Mouse (Mus musculus): Measurements from ENCODE around the gene 9530053A07Rik.
A peak's percentile ranks its signal among the peaks of the same experiment; 100 is the strongest.

9530053A07Rik gene

DNA sequence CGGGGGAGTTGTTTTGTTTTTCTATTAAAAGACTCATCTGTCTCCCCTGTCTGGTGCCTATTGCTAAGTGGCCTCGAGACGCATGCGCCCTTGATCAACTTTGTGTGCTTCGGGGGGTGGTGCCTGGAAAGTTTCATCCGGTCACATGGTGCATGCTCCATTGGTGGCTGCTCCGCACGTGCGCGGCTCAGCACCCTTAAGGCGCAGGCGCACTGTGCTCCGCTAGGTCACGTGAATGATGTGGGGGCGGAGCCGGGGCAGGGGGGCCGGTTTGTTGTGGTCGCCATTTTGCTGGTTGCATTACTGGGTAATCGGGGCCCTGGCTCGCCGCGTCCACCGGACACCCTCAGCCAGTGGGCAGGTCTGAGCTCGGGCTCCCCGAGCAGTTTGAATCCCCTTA is 50.0 kb downstream of the 9530053A07Rik start, which contains the start of gene Dyrk1b:
Gene Dyrk1b (plus strand): TSS at position 242 of the 400 bp plus-strand sequence.
- peak; percentile 98 for DNase-seq

DNA sequence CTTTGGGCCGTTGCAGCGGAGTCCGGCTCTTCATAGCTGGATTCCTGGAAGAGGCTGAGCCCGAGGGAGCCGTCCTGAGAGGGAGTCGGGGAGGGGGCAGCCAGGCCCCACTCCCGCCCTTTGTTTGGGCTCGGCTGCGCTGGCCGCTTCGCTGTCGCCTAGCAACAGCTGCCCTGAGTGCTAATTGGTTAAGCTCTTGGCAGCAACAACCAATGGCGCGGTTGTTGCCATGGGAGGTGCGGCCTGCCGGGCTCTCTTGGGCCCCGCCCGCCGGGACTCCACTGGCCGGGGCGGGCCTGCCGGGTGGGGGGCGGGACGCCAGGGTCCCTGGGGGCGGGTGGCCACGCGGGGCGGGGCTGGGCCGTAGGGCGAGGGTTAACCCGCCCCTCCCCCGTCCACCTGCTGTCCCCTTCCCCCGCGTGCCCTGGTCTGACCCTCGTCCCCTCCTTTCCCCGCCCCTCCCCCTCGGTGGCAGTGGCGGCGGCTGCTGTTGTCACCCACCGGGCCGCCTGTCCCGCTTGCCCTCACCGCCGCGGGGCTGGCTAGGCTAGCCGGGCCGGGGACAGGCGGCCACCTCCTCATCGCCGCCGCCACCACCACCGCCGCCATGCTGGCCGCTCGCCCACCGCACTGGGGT is 50.6 kb downstream of the 9530053A07Rik start:
- DNase-seq, result peak; percentile 92

DNA sequence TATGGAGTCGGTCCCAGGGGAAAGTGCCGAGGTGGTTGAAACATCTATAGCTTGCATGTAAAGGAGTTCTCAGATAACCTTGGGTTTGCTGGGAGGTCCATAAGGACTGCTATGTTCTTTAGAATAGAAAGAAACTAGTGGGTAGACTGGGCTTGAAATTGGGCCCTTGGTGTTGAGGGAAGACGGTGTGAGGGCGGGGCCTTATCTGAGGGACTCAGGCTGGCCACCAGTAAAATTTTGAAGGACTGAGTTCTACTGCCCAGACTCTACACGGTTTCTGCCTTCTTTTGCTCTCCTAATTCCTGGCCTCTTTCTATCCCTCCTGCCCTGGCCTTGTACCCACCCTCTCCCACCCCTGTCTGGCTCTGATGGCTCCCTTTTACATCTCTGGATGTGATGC is 51.6 kb downstream of the 9530053A07Rik start:
- no peak for DNase-seq

DNA sequence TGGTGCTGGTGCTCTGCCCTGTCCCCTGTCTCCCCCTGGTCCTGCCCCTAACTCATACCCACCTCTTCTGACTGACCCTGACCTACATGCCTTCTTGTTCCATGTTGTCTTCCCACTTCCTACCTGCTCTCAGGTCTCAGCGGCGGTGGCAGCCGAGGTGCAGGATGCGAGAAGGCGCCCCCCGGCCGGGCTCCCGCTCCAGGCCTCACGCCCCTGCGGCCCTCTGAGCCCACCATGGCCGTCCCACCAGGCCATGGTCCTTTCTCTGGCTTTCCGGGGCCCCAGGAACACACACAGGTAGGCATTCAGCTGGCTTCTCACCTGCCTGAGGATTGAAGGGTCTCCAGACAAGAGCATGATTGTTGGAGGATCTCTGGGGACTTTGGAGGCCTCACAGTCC is 52.1 kb downstream of the 9530053A07Rik start:
- DNase-seq, result no peak

DNA sequence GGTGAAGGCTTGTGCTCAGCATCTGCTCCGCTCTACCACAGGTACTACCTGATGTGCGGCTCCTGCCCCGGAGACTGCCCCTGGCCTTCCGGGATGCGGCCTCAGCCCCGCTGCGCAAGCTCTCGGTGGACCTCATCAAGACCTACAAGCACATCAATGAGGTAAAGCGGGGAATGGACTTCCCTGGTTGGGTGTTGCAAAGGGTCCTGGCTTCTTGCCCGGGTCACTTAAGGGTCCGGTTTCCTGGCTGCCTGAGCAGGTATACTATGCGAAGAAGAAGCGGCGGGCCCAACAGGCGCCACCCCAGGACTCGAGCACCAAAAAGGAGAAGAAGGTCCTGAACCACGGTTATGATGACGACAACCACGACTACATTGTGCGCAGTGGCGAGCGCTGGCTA is 53.1 kb downstream of the 9530053A07Rik start:
- DNase-seq, result no peak

DNA sequence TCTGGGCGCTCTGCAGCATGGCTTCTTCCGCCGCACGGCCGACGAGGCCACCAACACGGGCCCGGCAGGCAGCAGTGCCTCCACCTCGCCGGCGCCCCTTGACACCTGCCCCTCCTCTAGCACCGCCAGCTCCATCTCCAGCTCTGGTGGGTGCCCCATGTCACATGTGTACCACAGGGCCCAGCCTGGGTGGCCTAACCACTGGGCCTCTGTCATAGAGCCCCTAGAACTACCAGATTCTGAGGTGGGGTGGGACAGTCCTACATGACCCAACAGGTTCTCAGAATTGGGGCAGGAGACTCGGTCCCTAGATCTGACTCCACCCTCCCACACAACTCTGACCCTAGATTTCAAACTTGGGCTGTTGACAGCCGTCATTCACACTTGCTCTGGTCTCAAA is 56.6 kb downstream of the 9530053A07Rik start:
- DNase-seq, result no peak

DNA sequence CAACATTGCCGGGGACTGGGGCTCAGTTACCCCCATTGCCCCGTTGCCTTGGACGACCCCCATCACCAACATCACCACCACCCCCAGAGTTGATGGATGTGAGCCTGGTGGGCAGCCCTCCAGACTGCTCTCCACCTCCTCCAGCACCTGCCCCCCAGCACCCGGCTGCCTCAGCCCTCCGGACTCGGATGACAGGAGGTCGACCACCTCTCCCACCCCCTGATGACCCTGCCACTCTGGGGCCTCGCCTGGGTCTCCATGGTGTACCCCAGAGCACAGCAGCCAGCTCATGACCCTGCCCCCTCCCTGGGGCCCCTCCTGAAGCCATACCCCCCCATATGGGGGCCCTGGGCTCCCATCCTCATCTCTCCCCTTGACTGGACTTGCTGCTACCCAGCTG is 57.4 kb downstream of the 9530053A07Rik start:
- DNase-seq, result no peak

DNA sequence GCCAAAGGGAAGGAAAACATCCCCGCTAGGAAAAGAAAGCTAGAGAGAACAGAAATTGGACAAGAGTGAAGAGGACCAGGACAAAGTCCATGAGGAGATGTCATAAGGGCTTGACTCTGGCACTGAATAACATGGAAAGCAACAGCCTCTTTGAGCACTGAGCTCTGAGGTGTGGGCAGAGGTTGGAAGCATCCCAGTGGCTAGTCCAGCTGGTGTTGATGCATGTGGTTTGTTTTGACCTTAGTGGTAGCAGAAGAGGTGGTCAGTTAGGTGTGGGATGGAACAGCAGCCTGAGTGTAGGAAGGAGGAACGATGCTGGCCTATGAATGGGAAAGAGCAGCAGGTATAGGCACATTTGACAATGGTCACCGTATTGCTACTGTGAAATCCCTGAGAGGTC is 62.2 kb downstream of the 9530053A07Rik start:
- no peak for DNase-seq

DNA sequence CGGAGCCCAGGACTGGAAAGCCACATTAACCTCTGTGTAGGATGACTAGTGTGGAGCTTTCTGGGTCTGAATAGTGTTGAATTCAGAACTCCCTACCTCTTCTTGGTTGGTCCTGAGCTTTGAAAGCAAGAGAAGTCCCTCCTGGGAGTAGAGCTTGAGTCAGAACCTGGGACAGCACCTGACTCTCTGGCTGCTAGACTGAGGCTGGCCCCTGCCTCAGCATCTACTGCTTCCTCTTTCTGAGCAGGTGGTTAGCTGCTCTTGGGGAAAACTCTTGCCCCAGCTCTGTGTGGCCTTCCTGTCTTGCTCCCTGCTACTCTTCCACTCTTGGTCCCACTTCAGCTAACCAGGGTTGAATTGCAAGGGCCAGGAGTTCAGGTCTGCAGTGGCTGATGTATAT is 62.6 kb downstream of the 9530053A07Rik start:
- no peak for DNase-seq

DNA sequence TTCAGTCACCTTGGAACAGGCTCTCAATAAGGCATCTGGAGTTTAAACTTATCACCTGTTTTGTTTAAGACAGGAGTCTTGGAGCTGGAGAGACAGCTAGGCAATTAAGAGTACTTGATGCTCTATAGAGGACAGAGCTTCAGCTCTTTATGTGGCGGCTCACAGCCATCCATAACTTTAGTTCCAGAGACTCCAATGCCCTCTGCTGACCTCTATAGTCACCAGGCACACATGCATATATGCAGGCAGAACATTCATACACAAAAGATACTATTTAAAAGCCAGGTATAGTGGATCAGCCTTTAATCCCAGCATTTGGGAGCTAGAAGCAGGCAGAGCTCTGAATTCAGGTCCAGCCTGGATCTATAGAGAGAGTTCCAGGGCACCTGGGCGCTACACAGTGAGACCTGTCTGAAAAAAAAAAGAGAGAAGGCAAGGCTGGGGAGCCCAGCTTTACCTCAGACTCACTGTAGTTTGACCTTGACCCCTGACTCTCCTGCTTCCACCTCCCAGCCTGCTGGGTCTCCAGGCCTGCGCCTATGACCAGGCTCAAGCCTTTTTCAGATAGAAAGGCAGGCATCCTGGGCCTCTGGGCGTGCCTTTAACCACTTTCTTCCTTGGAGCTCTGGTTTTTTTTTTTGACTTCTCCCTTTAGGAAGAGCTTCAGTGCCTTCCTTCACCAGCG is 66.3 kb downstream of the 9530053A07Rik start:
- no peak for DNase-seq

DNA sequence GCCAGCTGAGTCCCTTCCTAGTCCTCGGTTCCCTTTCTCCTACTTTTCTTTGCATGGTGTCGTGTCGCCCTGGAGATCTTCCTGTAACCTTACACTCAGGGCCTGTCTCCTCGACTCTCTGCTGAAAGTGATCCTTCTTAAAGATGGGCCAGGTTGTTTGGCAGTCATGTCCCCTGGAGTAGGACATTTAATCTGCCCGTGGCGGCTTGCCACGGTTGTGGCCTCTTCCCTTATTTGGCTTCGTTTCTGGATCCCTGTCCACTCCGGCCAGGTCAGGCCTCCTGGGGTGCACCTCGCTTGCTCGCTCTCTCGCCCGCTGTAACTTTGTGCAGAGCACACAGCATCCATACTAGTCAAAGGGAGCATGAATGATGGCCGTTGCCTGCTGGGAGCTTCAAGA is 67.3 kb downstream of the 9530053A07Rik start:
- DNase-seq, result no peak

DNA sequence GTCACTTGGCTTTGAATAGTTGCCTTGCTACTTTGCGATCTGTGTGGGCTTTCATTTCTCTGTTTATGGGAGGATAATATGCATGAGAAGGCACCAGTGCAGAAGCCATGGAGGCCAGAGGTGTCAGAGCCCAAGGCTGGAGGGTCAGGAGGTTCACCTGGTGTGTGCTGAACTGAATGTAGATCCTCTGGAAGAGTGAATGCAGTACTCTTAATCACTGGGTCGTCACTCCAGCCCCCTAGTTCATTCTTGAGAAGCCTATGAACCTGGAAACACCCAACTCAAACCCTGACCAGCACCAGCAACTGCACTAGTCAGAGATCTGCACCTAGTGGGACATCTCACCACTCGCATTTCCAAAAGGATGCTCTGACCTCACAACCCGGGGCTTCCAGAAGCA is 69.8 kb downstream of the 9530053A07Rik start:
- no peak for DNase-seq

DNA sequence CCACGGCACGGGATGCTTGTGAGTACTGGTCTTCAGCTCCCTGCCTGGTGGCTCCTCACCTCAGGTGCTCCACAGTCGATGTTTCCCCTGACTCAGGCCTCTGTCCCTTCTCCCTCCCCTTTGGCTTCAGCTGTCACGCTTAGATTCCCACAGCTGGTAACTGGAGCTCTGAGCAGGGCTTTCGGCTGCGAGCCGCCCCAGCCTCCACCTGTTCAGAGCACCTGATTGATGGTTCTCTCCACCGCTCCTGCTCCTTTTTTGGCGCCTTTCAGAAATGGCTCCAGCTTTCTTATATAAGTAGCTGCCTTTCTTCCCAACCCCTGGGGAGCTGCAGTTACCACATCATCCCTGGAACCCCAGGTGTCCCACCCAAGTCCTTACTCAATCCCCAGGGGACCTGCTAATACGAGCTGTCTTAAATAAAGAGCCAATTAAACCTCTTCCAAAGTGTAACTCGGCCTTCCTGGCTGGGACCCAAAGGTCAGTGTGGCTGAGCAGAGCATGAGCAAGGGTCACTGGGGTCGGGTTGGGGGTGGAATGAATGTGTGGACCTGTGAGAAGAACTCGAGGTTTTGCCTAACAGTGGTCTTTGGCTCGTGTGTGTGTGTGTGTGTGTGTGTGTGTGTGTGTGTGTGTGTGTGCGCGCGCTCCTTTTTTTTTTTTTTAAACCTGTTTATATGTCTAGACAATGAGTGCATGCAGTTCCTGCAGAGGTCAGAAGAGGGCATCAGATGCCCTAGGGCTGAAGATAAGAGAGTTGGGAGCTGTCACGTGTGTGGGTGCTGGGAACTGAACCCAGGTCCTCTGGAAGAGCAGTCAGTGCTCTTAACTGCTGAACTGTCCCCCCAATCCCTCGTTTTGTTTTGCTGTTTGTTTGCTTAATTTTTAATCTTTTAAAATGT is 74.2 kb downstream of the 9530053A07Rik start:
- DNase-seq, result no peak

DNA sequence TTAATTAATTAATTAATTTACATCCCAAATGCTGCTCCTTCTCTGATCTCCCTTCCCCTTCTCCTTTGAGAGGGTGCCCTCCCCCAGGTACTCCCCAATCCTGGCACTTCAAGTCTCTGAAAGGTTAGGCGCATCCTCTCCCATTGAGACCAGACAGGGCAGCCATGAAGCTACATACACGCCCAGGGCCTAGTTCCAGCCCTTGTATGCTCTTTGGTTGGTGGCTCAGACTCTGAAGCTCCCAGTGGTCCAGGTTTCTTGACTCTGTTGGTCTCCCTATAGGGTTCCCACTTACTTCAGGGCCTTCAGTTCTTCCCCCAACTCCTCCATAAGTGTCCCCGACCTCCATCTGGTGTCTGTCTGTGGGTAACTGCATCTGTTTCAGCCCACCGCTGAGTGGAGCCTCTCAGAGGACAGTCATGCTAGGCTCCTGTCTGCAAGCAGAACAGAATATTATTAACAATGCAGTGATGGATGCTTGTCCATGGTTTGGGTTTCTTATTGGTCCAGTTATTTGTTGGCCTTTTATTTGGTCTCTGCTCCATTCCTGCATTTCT is 76.9 kb downstream of the 9530053A07Rik start:
- no peak for DNase-seq

DNA sequence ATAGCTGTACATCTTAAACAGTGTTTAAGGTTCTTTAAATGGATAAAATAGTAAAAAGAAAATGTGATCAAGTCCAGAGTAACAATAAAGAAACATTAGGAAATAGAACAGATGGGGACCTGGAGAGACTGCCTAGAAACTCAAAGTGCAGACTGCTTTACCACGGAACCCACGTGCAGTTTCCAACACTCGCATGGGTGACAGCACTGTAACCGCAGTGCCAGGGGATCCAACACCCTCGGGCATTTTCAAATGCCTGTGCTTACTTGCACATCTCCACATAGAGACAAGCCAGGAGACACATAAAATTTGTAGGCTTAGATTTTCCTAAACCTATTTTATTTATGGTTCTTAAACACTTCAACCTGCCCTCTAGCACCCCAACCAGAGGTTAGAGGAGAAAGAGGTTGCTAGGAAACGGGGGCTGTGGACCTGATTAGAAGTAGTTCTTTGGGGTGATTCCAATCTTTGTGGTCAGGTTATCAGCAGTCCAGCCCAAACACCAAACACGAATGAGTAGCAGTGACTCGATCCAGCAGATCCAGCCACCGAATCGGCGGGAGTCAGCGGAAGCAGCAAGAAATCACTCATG is 79.2 kb downstream of the 9530053A07Rik start:
- DNase-seq, result no peak

DNA sequence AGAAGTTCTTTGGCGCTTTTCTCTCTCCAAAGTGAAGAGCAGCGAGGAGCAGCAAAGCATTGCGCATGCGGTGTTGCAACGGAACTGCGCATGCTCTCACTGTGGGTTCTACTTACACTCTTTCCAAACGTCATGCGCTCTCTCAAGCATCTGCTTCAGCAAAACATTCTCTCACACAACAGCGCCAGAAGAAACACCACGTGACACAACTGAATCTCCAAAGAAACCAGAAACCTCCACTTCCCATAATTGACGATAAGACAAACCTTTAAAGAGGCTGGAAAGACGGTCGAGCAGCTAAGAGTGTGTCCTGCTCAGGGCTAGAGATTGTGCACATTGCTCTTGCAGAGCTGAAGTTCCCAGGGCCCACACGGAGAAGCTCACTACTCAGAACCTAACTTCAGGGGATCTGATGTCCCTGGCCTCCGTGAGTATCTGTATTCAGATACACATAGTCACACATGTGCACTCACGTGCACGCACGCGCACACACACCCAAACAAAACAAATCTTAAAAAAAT is 79.8 kb downstream of the 9530053A07Rik start:
- DNase-seq, result peak; percentile 73

DNA sequence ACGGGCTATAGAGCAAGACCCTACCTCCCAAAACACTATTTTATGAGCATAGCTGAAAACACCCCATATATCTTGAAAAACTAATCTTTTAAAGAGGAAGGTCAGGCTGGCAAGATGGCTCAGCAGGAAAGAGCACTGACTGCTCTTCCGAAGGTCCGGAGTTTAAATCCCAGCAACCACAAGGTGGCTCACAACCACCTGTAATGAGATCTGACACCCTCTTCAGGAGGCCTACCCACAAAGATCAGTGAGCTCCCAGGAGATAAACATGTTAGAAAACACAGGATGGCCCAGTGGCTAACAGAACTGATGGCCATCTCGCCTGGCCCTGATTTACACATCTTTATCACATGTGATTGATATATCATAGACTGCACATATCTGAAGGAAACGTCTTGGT is 81.5 kb downstream of the 9530053A07Rik start:
- no peak for DNase-seq

DNA sequence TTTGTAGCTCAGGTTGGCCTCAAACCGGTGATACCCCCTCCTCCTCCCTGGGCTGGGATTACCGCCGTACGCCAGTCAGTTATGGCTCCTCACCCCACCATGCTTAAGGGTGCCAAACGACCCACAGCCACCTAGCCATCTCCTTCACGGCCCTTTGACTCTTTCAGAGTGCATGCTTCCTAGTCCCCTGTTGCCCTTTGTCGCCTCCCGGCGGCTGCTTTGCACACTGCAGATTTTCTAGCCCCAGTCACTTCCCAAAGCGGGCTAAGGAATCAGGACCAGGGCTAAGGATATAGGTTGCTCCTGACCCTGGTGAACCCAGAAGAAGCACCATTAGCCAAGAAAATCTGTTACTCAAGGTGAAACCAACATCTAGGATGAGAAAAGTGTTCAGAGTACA is 84.9 kb downstream of the 9530053A07Rik start:
- DNase-seq, result peak; percentile 56

All from right cerebral cortex, postnatal 14 days (tissue).